Mouse (Mus musculus): ENCODE data around the gene Rgsl1. TPM values are rescaled to one million over a fixed set of nuclear protein-coding genes. Genes with fewer than 3 reads are reported as not detected.
"Not testable (repeated sequence)": the region's sequence is repeated elsewhere in the genome, so short reads cannot be mapped to it uniquely, and the experiment has no call there.

Rgsl1 gene
- polyA plus RNA-seq (2015; fragmentation: Nextera tagmentation; extraction: Ambion mirVana): 0.17 and 0.19 TPM in 2 replicates

DNA sequence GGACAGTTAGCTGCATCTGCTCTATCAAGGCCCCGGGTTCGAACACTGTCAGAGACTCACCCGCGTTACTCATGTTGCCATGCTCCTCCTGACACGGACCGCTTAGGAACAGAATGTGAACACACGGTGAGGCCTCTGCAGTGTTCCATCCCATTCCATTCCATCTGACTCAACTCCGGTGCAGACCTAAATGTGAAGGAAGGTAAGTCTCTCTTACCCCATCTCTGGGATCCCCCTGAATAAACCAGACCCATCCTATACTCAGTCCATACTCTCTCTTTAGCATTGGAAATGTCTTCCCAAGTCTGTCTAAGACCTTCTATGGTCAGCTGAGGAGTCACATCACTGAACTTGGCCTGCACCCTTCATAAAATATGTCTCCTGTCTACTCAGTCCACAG is at the start of gene Rgsl1:
Rgsl1 (minus strand) TSS at position 101 of the 400 bp plus-strand sequence.
- no peak within 1 kb of the TSS for H3K4me3 ChIP-seq (ENCODE audit: low read length)
- H3K27me3 ChIP-seq (replicated peaks; ENCODE audit: control insufficient read depth, insufficient read depth, low read length): no peaks in the 10 kb centered on the region
- H3K9me3 ChIP-seq (ENCODE audit: control insufficient read depth, low read length): no peaks in the 10 kb centered on the region
- 98% methylated on average over 8 of the region's 8 CpGs for WGBS
- H3K9ac ChIP-seq (ENCODE audit: low read depth, low read length): no peak within 1 kb of the TSS
- no peak within 1 kb of the TSS for H3K4me2 ChIP-seq (ENCODE audit: low read length)
- no peak for ATAC-seq
- no peaks in the 10 kb centered on the region for H3K4me1 ChIP-seq (ENCODE audit: control insufficient read depth, insufficient read depth, low read depth, low read length)
- H3K27ac ChIP-seq (ENCODE audit: low read depth, low read length): no peak within 1 kb of the TSS
- H3K36me3 ChIP-seq (ENCODE audit: control insufficient read depth, insufficient read depth, low read length): no peaks in the 10 kb centered on the region

DNA sequence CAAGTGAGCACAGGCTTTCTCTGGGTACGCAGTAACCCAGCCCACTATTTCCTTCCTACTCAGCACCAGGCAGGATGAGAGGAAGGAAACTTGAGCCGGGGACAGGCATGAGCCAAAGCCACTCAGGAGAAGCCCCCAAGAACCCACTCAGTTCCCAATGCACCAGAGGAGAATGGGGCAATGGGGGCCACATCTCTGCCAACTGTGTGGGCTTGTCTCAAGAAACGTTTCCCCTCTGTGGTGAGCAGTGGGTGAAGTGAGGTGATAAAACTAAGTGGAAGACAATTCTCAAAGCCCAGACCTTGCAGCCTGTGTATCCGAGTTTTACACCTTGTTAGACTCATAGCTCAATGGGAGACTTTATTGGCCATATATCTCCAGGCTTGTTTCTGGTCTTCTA is 47.5 kb upstream of the Rgsl1 start, which contains the start of gene Teddm1a:
Teddm1a (plus strand) TSS at position 301 of the 400 bp plus-strand sequence.
- Histone ChIP-seq H3K9me3 (ENCODE audit: control insufficient read depth, low read length) (no peaks in the 10 kb centered on the region), H3K9ac (ENCODE audit: low read depth, low read length) (no peak within 1 kb of the TSS), H3K4me1 (ENCODE audit: control insufficient read depth, insufficient read depth, low read depth, low read length) (peaks cover 4% of the 10 kb centered on the region; the same call in 1 of the 2 replicates), H3K36me3 (ENCODE audit: control insufficient read depth, insufficient read depth, low read length) (no peaks in the 10 kb centered on the region), H3K27ac (ENCODE audit: low read depth, low read length) (no peak within 1 kb of the TSS), H3K4me3 (ENCODE audit: low read length) (no peak within 1 kb of the TSS), H3K27me3 (replicated peaks; ENCODE audit: control insufficient read depth, insufficient read depth, low read length) (no peaks in the 10 kb centered on the region), H3K4me2 (ENCODE audit: low read length) (no peak within 1 kb of the TSS)
- 75% methylated on average over 4 of the region's 4 CpGs for WGBS
- ATAC-seq: no peak

DNA sequence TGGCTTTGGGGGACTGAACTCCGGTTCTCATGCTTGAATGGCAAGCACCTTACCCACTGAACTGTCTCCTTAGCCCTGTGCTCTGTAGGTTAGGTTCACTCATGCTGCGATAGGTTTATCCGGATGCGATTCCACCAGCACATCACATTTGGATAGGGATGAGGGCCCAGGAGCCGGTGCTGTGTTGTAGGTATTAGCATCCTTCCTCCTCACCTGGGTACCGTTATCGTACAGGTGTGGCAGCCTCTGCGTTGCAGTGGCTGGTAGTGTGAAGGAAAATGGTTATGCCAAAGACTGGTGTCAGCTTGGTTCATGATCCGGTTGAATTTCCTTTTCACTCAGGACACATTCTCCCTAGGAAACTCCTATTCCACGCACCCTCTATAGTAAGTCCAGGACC is 46.2 kb upstream of the Rgsl1 start:
- Histone ChIP-seq H3K4me3 (ENCODE audit: low read length) (no peak overlapping the region), H3K4me1 (ENCODE audit: control insufficient read depth, insufficient read depth, low read depth, low read length) (peaks cover 1% of the 10 kb centered on the region; the same call in 1 of the 2 replicates), H3K36me3 (ENCODE audit: control insufficient read depth, insufficient read depth, low read length) (no peaks in the 10 kb centered on the region), H3K4me2 (ENCODE audit: low read length) (no peak overlapping the region), H3K27ac (ENCODE audit: low read depth, low read length) (no peak overlapping the region), H3K27me3 (replicated peaks; ENCODE audit: control insufficient read depth, insufficient read depth, low read length) (no peaks in the 10 kb centered on the region), H3K9ac (ENCODE audit: low read depth, low read length) (no peak overlapping the region), H3K9me3 (ENCODE audit: control insufficient read depth, low read length) (no peaks in the 10 kb centered on the region)
- ATAC-seq: no peak
- 96% methylated on average over 10 of the region's 10 CpGs for WGBS

DNA sequence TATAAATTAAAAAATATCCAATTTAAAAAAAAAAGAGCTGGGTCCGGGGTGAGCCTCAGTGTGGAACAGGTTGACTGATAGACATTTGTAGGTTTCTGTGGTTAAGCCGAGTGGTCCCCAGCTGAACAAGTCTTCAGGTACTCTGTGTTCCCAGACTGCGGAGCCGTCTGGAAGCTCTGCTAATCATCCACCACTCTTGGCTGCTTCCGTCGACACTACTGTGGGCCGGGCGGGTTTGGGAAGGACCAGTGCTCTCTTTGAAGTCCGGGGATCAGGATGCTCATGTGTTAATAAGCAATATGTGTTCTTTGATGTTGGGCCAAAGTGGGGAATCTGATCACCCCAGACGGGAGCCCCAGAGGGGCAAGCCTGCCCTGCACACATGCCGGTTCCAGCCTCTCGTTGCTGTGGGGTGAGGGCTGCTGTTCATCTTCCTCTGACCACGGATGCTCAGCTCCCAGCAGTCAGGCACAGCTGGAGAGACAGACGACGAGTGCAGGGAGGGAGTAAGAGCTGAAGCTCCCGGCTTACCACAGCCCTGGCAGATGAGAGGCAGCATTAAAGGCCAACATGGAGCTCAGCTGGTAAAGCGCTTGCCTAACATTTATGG is 42.2 kb upstream of the Rgsl1 start:
- no peak overlapping the region for H3K4me2 ChIP-seq (ENCODE audit: low read length)
- WGBS: 37% methylated on average over 17 of the region's 17 CpGs
- H3K36me3 ChIP-seq (ENCODE audit: control insufficient read depth, insufficient read depth, low read length): no peaks in the 10 kb centered on the region
- H3K27me3 ChIP-seq (replicated peaks; ENCODE audit: control insufficient read depth, insufficient read depth, low read length): no peaks in the 10 kb centered on the region
- no peak overlapping the region for H3K9ac ChIP-seq (ENCODE audit: low read depth, low read length)
- H3K4me3 ChIP-seq (ENCODE audit: low read length): no peak overlapping the region
- no peaks in the 10 kb centered on the region for H3K9me3 ChIP-seq (ENCODE audit: control insufficient read depth, low read length)
- ATAC-seq: peak; percentile 56
- H3K27ac ChIP-seq (ENCODE audit: low read depth, low read length): no peak overlapping the region
- no peaks in the 10 kb centered on the region for H3K4me1 ChIP-seq (ENCODE audit: control insufficient read depth, insufficient read depth, low read depth, low read length)

DNA sequence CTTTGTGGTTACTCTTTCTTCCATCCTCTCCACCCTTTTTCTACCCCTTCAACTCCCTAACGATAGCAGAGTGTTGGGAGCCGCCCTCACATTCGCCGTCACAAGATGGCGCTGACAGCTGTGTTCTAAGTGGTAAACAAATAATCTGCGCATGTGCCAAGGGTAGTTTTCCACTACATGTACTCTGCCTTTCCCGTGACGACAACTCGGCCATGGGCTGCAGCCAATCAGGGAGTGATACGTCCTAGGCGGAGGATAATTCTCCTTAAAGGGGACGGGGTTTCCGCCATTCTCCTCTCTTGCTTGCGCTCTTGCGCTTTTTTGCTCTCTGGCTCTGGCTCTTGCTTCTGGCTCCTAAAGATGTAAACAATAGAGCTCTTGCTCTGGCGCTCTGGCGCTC is 36.4 kb upstream of the Rgsl1 start:
- ATAC-seq; H3K9me3 ChIP-seq (ENCODE audit: control insufficient read depth, low read length): not testable (repeated sequence)
- 96% methylated on average over 17 of the region's 17 CpGs for WGBS

DNA sequence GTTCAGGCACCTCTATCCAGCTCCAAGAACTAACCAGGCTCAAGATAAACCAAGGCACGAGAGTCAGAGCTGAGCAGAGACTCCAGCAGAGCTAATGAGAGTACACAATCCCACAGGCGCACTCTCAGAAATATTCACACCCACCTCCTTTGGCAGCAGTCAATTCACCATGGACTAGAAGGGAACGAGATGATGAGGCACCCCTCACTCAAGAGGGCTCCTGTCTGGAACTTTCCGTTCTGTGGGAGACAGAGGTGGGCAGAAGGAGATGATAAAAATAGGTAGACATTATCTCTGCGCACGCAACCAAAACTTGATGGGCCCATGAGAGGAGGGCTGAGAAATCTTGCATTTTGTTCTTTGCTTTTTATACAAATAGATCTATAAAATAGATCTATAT is 30.1 kb upstream of the Rgsl1 start, which contains the start of gene Teddm1b:
Teddm1b (plus strand) TSS at position 301 of the 400 bp plus-strand sequence.
- Histone ChIP-seq H3K36me3 (ENCODE audit: control insufficient read depth, insufficient read depth, low read length) (no peaks in the 10 kb centered on the region), H3K9me3 (ENCODE audit: control insufficient read depth, low read length) (no peaks in the 10 kb centered on the region), H3K27ac (ENCODE audit: low read depth, low read length) (no peak within 1 kb of the TSS), H3K4me2 (ENCODE audit: low read length) (no peak within 1 kb of the TSS), H3K27me3 (replicated peaks; ENCODE audit: control insufficient read depth, insufficient read depth, low read length) (no peaks in the 10 kb centered on the region), H3K9ac (ENCODE audit: low read depth, low read length) (no peak within 1 kb of the TSS), H3K4me3 (ENCODE audit: low read length) (no peak within 1 kb of the TSS), H3K4me1 (ENCODE audit: control insufficient read depth, insufficient read depth, low read depth, low read length) (no peaks in the 10 kb centered on the region)
- no peak for ATAC-seq
- WGBS: 89% methylated on average over 6 of the region's 6 CpGs

More for the DNA sequence above, 36.4 kb upstream of the Rgsl1 start:
- H3K9ac ChIP-seq (ENCODE audit: low read depth, low read length); H3K4me3 ChIP-seq (ENCODE audit: low read length); H3K36me3 ChIP-seq (ENCODE audit: control insufficient read depth, insufficient read depth, low read length); H3K4me2 ChIP-seq (ENCODE audit: low read length); H3K27me3 ChIP-seq (replicated peaks; ENCODE audit: control insufficient read depth, insufficient read depth, low read length); H3K27ac ChIP-seq (ENCODE audit: low read depth, low read length); H3K4me1 ChIP-seq (ENCODE audit: control insufficient read depth, insufficient read depth, low read depth, low read length): not testable (repeated sequence)

DNA sequence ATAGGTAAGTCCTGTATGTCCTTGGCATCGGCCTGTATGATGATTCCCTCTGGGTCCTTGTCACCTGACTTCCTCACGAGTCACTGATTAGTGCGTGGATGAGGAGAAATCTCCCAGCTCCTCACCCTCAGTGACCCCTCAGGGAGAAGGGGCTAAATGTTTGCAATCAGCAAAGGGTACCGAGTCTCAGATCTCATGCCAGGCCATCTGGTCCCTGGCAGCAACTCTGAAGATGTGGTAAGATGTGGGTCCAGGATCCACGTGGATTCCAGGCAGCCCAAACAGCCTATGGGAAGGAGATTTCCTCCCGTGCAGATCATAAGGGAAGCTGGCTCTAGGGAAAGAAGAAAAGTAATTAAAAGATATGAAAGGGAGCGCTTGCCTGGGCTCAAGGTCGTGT is 12.0 kb upstream of the Rgsl1 start:
- ATAC-seq: no peak
- H3K4me3 ChIP-seq (ENCODE audit: low read length): no peak overlapping the region
- no peak overlapping the region for H3K9ac ChIP-seq (ENCODE audit: low read depth, low read length)
- H3K27ac ChIP-seq (ENCODE audit: low read depth, low read length): no peak overlapping the region
- H3K36me3 ChIP-seq (ENCODE audit: control insufficient read depth, insufficient read depth, low read length): no peaks in the 10 kb centered on the region
- no peaks in the 10 kb centered on the region for H3K9me3 ChIP-seq (ENCODE audit: control insufficient read depth, low read length)
- WGBS: 75% methylated on average over 8 of the region's 8 CpGs
- no peaks in the 10 kb centered on the region for H3K27me3 ChIP-seq (replicated peaks; ENCODE audit: control insufficient read depth, insufficient read depth, low read length)
- H3K4me2 ChIP-seq (ENCODE audit: low read length): no peak overlapping the region
- no peaks in the 10 kb centered on the region for H3K4me1 ChIP-seq (ENCODE audit: control insufficient read depth, insufficient read depth, low read depth, low read length)

DNA sequence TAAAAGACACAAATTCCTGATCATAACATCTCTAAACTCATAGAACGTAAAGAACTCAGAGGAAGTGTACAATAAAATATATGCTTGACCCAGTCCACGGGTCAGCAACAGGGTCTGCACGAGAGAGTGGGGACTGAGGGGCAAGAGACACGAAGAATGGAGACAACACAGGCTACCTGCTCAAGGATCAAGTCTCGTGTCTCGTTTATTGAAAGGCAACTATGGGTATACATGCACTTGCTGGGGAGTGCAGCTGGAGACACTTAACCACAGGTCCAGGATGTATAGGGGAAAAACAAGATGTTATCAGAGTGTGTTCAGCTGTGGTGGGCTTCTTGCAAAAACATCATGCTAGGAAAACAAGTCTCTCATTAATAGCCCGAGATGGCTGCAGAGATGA is 8.8 kb upstream of the Rgsl1 start:
- H3K27me3 ChIP-seq (replicated peaks; ENCODE audit: control insufficient read depth, insufficient read depth, low read length); H3K4me2 ChIP-seq (ENCODE audit: low read length); H3K9me3 ChIP-seq (ENCODE audit: control insufficient read depth, low read length); H3K36me3 ChIP-seq (ENCODE audit: control insufficient read depth, insufficient read depth, low read length); ATAC-seq; H3K27ac ChIP-seq (ENCODE audit: low read depth, low read length); H3K4me1 ChIP-seq (ENCODE audit: control insufficient read depth, insufficient read depth, low read depth, low read length); H3K4me3 ChIP-seq (ENCODE audit: low read length); H3K9ac ChIP-seq (ENCODE audit: low read depth, low read length): not testable (repeated sequence)
- WGBS: 89% methylated on average over 7 of the region's 7 CpGs

DNA sequence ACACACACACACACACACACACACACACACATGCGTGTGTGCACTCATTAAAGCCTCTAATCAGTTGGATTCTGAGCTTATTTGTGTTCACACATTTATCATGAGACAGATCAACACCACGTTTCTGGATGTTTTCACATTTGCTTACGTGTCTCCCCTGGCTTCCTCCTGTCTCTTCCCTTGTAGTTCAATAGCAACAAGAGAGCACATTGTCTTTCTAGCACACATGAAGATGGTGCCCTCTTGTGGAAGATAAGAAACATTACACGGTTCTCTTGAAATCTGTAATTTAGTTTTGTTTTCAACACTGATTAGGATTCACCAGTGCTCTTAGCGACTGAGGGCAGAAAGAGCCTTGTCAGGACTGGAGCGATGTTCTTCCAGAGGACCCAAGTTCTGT is 2.9 kb upstream of the Rgsl1 start:
- peak; percentile 74; the same call in 1 of the 2 replicates for ATAC-seq
- H3K27ac ChIP-seq (ENCODE audit: low read depth, low read length): no peak overlapping the region

More for the DNA sequence above, 2.9 kb upstream of the Rgsl1 start:
- no peak overlapping the region for H3K9ac ChIP-seq (ENCODE audit: low read depth, low read length)
- H3K4me1 ChIP-seq (ENCODE audit: control insufficient read depth, insufficient read depth, low read depth, low read length): no peaks in the 10 kb centered on the region
- no peaks in the 10 kb centered on the region for H3K27me3 ChIP-seq (replicated peaks; ENCODE audit: control insufficient read depth, insufficient read depth, low read length)
- H3K4me2 ChIP-seq (ENCODE audit: low read length): no peak overlapping the region
- H3K36me3 ChIP-seq (ENCODE audit: control insufficient read depth, insufficient read depth, low read length): no peaks in the 10 kb centered on the region
- 22% methylated on average over 6 of the region's 6 CpGs for WGBS
- no peaks in the 10 kb centered on the region for H3K9me3 ChIP-seq (ENCODE audit: control insufficient read depth, low read length)
- no peak overlapping the region for H3K4me3 ChIP-seq (ENCODE audit: low read length)
